Mouse (Mus musculus) erythroblast, embryonic 14.5 days (primary cell): ENCODE measurements around the gene Got2.

Source experiments
- GATA1 ChIP-seq: IDR thresholded peaks from 2 replicates; pipeline ENCODE4 v1.6.1; 2012; ENCODE audit warnings: low read length, inconsistent platforms, mixed read lengths
- TAL1 ChIP-seq: IDR thresholded peaks from 3 replicates; pipeline ENCODE4 v1.6.1; 2012; ENCODE audit warnings: low read length, inconsistent platforms, mixed read lengths

DNA sequence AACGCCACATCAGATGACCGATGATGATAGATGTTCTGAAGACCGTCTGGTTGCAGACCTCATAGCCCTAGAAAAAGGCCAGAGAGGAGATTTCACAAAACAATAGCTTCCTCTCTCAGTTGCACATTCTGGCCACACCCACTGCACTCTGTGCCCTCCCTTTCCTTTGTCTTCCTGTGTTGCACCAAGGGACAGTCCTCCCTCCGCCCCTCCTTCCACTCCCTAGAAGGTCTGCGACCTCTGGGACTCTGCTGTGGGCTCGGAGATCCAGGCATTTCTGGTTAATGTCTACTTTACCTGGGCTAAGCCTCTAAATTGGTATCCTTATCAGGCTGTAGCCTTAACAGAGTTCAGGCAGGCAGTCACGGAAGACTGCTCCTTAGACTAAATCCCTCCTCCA, 13.5 kb upstream of the Got2 start:
- no peak for TF ChIP-seq GATA1
- TF ChIP-seq TAL1: no peak
